Mouse (Mus musculus): Measurements from ENCODE around the gene Sv2b. TPM values are rescaled to one million over a fixed set of nuclear protein-coding genes. Genes with fewer than 3 reads are reported as not detected.

The Sv2b gene
- total and polyA plus RNA-seq, 2 experiments: under 0.01 TPM; not detected in 1

DNA sequence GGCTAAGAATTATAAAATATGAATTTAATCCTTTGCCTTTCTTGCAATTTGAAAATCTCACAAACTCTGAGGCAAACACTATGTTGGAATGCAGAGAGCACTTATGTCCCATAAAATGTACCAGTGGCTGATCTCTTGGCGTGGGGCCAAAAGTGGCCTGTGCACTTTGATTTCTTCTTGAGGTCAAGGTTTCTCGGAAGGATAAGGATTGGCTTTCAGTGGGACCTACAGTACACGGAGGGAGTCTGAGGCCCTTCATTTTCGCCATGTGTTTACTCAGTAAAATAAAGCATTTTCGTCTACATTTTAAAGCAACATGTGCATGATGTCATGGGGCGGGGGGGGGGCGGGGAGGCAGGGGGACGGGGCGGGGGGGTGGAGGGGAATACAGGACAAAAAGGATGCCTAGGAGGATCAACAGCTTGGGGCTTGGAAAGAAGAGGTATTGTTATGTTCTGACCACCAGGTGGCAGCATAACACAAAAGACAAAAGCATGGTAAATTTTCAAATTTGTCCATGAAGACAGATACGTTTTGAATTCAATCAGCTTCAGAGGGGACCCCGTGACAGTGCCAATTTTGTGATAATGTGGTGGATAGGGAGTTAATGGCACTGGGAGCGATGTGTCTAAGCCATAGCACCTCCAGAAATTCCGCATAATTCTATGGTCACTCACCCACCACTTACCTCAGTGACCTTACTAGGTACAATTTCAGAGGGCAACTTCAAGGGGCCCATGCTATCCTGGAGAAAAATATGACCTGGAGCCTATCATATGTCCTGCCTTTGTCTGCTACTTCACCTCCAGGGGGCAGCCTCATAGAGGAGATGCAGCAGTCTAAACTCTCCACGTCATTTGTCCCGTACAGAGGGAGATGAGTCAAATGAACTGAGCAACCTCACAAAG is 174.1 kb downstream of the Sv2b start:
- no peak for TF ChIP-seq POLR2A (IDR thresholded peaks at IDR 0.05; ENCODE audit: extremely low read depth, insufficient read depth, low read length)
- peak; percentile 18; the same call in 1 of the 2 replicates for TF ChIP-seq CTCF (IDR thresholded peaks at IDR 0.05; ENCODE audit: low read depth, low read length)
- Histone ChIP-seq H3K27ac (replicated peaks; ENCODE audit: insufficient read depth, low read depth, low read length) (no peak overlapping the region), H3K27me3 (ENCODE audit: control insufficient read depth, insufficient read depth, low read length) (no peaks in the 10 kb centered on the region), H3K79me2 (ENCODE audit: control insufficient read depth, insufficient read depth, low read length) (no peaks in the 10 kb centered on the region), H3K4me1 (ENCODE audit: control insufficient read depth, insufficient read depth, low read length) (no peaks in the 10 kb centered on the region), H3K36me3 (ENCODE audit: control insufficient read depth, insufficient read depth, low read length) (no peaks in the 10 kb centered on the region), H3K9ac (ENCODE audit: low read depth, low read length) (no peak overlapping the region), H3K4me3 (ENCODE audit: insufficient read depth, low read depth, low read length) (no peak overlapping the region)
- WGBS: 27% methylated on average over 15 of the region's 15 CpGs
- peak; percentile 15 for DNase-seq (ENCODE audit: extremely low read depth, low read depth, low spot score)

DNA sequence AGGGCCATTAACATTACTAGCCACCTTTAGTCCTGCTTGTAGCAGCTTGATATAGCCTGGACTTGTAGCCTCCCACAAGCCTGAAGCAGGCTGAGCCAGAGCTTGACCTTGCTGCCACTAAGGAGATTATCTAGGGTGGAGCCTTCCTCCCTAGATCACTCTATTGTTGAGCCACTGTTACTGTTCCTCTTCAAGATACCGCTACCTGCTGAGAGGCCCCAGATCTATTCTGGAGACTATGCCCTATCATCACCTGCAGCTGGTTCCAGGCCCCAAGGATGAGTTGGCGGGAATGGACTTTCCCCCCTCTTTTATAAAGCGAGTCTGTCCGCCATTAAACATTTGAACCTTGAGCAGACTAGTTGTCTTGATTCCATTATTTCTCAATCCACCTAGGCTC is 181.0 kb downstream of the Sv2b start:
- H3K79me2 ChIP-seq (ENCODE audit: control insufficient read depth, insufficient read depth, low read length): no peaks in the 10 kb centered on the region
- no peak overlapping the region for H3K4me3 ChIP-seq (ENCODE audit: insufficient read depth, low read depth, low read length)
- TF ChIP-seq POLR2A (IDR thresholded peaks at IDR 0.05; ENCODE audit: extremely low read depth, insufficient read depth, low read length): no peak
- no peak for TF ChIP-seq CTCF (IDR thresholded peaks at IDR 0.05; ENCODE audit: low read depth, low read length)
- no peaks in the 10 kb centered on the region for H3K4me1 ChIP-seq (ENCODE audit: control insufficient read depth, insufficient read depth, low read length)
- H3K27ac ChIP-seq (replicated peaks; ENCODE audit: insufficient read depth, low read depth, low read length): no peak overlapping the region
- no peaks in the 10 kb centered on the region for H3K27me3 ChIP-seq (ENCODE audit: control insufficient read depth, insufficient read depth, low read length)
- no peak for DNase-seq (ENCODE audit: extremely low read depth, low read depth, low spot score)
- 88% methylated on average over 4 of the region's 4 CpGs for WGBS
- H3K36me3 ChIP-seq (ENCODE audit: control insufficient read depth, insufficient read depth, low read length): no peaks in the 10 kb centered on the region
- H3K9ac ChIP-seq (ENCODE audit: low read depth, low read length): no peak overlapping the region

DNA sequence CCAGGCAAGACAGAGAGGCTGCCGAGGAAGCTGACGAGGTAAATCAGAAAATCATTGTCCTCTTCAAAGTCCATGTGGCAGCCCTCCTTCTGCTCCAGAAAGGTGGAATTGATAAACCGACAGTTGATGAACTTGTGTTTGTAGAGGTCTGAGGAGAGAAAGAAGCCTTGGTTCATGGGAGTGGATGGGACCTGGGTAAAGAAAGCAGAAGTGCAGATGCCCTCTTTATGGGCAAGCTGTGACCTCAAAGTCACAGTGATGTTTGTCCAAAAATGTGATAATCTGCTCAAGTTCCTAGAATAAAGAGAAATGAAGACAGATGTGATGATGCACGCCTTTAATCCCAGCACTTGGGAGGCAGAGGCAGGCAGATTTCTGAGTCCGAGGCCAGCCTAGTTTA is 185.0 kb downstream of the Sv2b start:
- Histone ChIP-seq H3K27ac (replicated peaks; ENCODE audit: insufficient read depth, low read depth, low read length) (no peak overlapping the region), H3K79me2 (ENCODE audit: control insufficient read depth, insufficient read depth, low read length) (no peaks in the 10 kb centered on the region), H3K4me1 (ENCODE audit: control insufficient read depth, insufficient read depth, low read length) (no peaks in the 10 kb centered on the region), H3K4me3 (ENCODE audit: insufficient read depth, low read depth, low read length) (no peak overlapping the region), H3K27me3 (ENCODE audit: control insufficient read depth, insufficient read depth, low read length) (no peaks in the 10 kb centered on the region), H3K36me3 (ENCODE audit: control insufficient read depth, insufficient read depth, low read length) (no peaks in the 10 kb centered on the region), H3K9ac (ENCODE audit: low read depth, low read length) (no peak overlapping the region)
- TF ChIP-seq POLR2A (IDR thresholded peaks at IDR 0.05; ENCODE audit: extremely low read depth, insufficient read depth, low read length) (no peak), CTCF (IDR thresholded peaks at IDR 0.05; ENCODE audit: low read depth, low read length) (no peak)
- 81% methylated on average over 5 of the region's 5 CpGs for WGBS
- DNase-seq (ENCODE audit: extremely low read depth, low read depth, low spot score): no peak

DNA sequence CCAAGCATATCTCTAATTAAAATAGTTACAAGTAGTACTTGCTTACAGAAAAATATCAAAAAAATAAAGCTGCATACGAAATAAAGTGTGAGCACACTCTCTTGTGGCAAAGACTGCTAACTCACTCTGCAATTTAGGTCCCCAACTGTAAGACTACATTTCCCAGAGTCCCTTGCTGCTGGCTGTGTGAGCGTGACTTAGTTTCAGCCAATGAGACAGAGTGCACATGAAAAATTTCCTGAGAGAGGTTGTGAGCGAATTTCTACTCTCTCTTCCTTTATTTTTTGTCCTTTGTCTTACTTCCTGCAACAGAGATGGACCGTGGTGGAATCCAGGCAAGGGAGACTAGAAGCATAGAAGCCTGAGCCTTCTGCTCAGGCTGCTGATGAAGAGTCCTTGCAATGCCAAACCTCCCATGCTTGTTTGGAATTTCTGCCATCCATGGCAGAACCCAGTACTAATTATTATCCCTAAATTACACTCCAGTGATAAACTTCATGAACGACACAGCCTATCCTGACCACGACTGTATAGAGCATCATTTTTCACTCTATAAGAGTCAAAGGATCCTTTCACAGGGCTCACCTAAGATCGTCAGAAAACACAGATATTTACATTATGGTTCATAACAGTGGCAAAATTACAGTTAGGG is 190.9 kb downstream of the Sv2b start:
- no peak overlapping the region for H3K4me3 ChIP-seq (ENCODE audit: insufficient read depth, low read depth, low read length)
- H3K36me3 ChIP-seq (ENCODE audit: control insufficient read depth, insufficient read depth, low read length): no peaks in the 10 kb centered on the region
- 44% methylated on average over 7 of the region's 7 CpGs for WGBS
- H3K9ac ChIP-seq (ENCODE audit: low read depth, low read length): no peak overlapping the region
- H3K79me2 ChIP-seq (ENCODE audit: control insufficient read depth, insufficient read depth, low read length): no peaks in the 10 kb centered on the region
- no peak overlapping the region for H3K27ac ChIP-seq (replicated peaks; ENCODE audit: insufficient read depth, low read depth, low read length)
- no peaks in the 10 kb centered on the region for H3K4me1 ChIP-seq (ENCODE audit: control insufficient read depth, insufficient read depth, low read length)
- peak; percentile 50 for DNase-seq (ENCODE audit: extremely low read depth, low read depth, low spot score)
- no peak for TF ChIP-seq POLR2A (IDR thresholded peaks at IDR 0.05; ENCODE audit: extremely low read depth, insufficient read depth, low read length)
- no peak for TF ChIP-seq CTCF (IDR thresholded peaks at IDR 0.05; ENCODE audit: low read depth, low read length)
- H3K27me3 ChIP-seq (ENCODE audit: control insufficient read depth, insufficient read depth, low read length): no peaks in the 10 kb centered on the region

DNA sequence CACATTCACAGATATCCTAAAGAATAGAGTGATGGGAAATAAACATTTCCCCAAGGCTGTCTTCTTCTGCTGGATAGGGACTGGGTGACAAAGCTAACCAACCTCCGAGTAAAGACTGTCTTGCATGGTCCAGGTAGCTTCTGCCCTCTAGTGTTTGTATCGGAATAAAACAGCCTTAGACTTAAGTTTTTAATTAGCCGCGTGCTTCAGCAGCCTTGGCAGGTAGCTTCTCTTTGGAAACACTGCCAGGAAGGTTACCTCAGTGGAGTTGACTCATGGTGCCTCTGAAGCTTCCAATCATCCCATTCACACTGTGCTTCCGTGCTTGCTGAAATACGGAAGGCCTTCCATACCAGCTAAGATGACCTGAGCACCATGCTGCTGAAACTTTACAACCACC is 198.4 kb downstream of the Sv2b start:
- DNase-seq (ENCODE audit: extremely low read depth, low read depth, low spot score): peak; percentile 52
- Histone ChIP-seq H3K4me3 (ENCODE audit: insufficient read depth, low read depth, low read length) (no peak overlapping the region), H3K9ac (ENCODE audit: low read depth, low read length) (no peak overlapping the region), H3K36me3 (ENCODE audit: control insufficient read depth, insufficient read depth, low read length) (no peaks in the 10 kb centered on the region), H3K79me2 (ENCODE audit: control insufficient read depth, insufficient read depth, low read length) (no peaks in the 10 kb centered on the region), H3K4me1 (ENCODE audit: control insufficient read depth, insufficient read depth, low read length) (no peaks in the 10 kb centered on the region), H3K27me3 (ENCODE audit: control insufficient read depth, insufficient read depth, low read length) (no peaks in the 10 kb centered on the region), H3K27ac (replicated peaks; ENCODE audit: insufficient read depth, low read depth, low read length) (no peak overlapping the region)
- TF ChIP-seq POLR2A (IDR thresholded peaks at IDR 0.05; ENCODE audit: extremely low read depth, insufficient read depth, low read length): no peak
- TF ChIP-seq CTCF (IDR thresholded peaks at IDR 0.05; ENCODE audit: low read depth, low read length): peak; percentile 38
- WGBS: 8% methylated on average over 6 of the region's 6 CpGs

DNA sequence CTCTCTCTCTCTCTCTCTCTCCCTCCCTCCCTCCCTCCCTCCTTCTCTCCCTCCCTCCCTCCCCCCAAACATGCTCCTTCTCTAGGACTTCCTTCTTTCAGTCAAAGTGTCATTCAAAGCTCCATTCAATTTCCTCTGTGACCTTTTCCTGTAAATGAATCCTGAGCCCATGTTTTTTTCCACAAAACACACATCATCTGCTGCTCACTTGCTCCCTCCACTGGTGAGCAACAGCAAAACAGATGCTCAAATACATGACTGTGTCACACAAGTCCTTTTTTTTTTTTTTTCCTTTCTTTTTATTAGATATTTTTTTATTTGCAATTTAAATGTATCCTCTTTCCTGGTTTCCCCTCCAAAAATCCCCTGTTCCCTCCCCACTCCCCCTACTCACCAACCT is 201.6 kb downstream of the Sv2b start:
- Histone ChIP-seq H3K79me2 (ENCODE audit: control insufficient read depth, insufficient read depth, low read length) (no peaks in the 10 kb centered on the region), H3K27ac (replicated peaks; ENCODE audit: insufficient read depth, low read depth, low read length) (no peak overlapping the region), H3K27me3 (ENCODE audit: control insufficient read depth, insufficient read depth, low read length) (no peaks in the 10 kb centered on the region), H3K4me3 (ENCODE audit: insufficient read depth, low read depth, low read length) (no peak overlapping the region), H3K9ac (ENCODE audit: low read depth, low read length) (no peak overlapping the region), H3K36me3 (ENCODE audit: control insufficient read depth, insufficient read depth, low read length) (no peaks in the 10 kb centered on the region), H3K4me1 (ENCODE audit: control insufficient read depth, insufficient read depth, low read length) (no peaks in the 10 kb centered on the region)
- TF ChIP-seq CTCF (IDR thresholded peaks at IDR 0.05; ENCODE audit: low read depth, low read length) (no peak), POLR2A (IDR thresholded peaks at IDR 0.05; ENCODE audit: extremely low read depth, insufficient read depth, low read length) (no peak)
- peak; percentile 0 for DNase-seq (ENCODE audit: extremely low read depth, low read depth, low spot score)

Measured in liver, adult 2 months (tissue).